In the genomic region with DNA sequence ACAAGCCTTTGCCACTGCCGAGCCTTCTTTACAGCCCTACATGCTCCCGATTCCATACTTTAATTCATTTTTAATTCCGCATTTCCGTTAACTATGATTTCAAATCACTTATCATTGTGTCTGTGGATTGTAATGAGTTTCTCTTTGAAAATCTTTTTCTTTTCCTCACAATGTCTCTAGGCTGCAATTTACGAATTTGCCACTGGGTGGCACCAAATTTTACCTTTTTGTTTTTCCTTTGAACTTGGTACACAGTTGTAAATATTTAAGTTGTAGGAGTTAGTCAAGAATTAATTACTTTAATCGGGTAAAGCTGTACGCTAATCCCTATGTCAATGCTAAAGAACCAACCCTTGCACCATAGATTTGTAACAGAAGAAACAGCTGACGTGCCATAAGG, we compare ENCODE assay signal across 9 mouse cellular contexts. TPM values are rescaled to one million over a fixed set of nuclear protein-coding genes. Genes with fewer than 3 reads are reported as not detected.
DNase-seq lines count a peak whose midpoint lies in the region; ATAC-seq and TF ChIP-seq lines count a peak whose summit lies in the region.
"Had no signal": no experiment of that assay in that cellular context is flagged by ENCODE, and none has a peak within 500 bp of the region (broad histone marks: within the 10 kb centered on the region; RNA-seq: fewer than 3 reads in every experiment).

No protein-coding gene starts in this region.

- no peaks in the 10 kb centered on the region for H3K9me3 ChIP-seq in forebrain, postnatal 0 days (ENCODE audit: low read length)
- no peaks in the 10 kb centered on the region for H3K9me3 ChIP-seq in lung, embryonic 16.5 days (ENCODE audit: control insufficient read depth, low read length)
- H3K9me3 ChIP-seq: embryonic facial prominence, embryonic 12.5 days had no signal

- 13% methylated on average over 8 of the region's 8 CpGs for WGBS in forebrain, postnatal 0 days
- WGBS in lung, embryonic 16.5 days: 14% methylated on average over 8 of the region's 8 CpGs

- H3K27ac ChIP-seq in forebrain, postnatal 0 days (ENCODE audit: low read depth, low read length): no peak overlapping the region
- no peak overlapping the region for H3K27ac ChIP-seq in lung, embryonic 16.5 days (ENCODE audit: low read length)
- H3K27ac ChIP-seq: embryonic facial prominence, embryonic 12.5 days had no signal

- peak; percentile 44 for DNase-seq in layer of hippocampus, adult 11-12 months (ENCODE audit: low spot score)
- no peak for DNase-seq in layer of hippocampus, adult 9-11 months
- DNase-seq in adrenal gland, postnatal 36 days: peak; percentile 24 to 59
- DNase-seq in forebrain, postnatal 0 days: peak; percentile 84
- peak; percentile 52 for DNase-seq in kidney, postnatal 10 days
- DNase-seq in right cerebral cortex, postnatal 25 days: peak; percentile 27

- H3K4me3 ChIP-seq in forebrain, postnatal 0 days (ENCODE audit: low read depth, low read length): no peak overlapping the region
- peak overlapping the region; percentile 24 for H3K4me3 ChIP-seq in lung, embryonic 16.5 days (ENCODE audit: low read length)
- H3K4me3 ChIP-seq: embryonic facial prominence, embryonic 12.5 days had no signal

- peak; percentile 8; the same call in 1 of the 2 replicates for ATAC-seq in forebrain, postnatal 0 days
- no peak for ATAC-seq in lung, embryonic 16.5 days (ENCODE audit: low read depth)
- no peak for ATAC-seq in erythroblast, adult 5-6 weeks (replicated peaks; ENCODE audit: low FRiP score, poor library complexity, severe bottlenecking)

- H3K36me3 ChIP-seq in forebrain, postnatal 0 days (ENCODE audit: insufficient read depth): no peaks in the 10 kb centered on the region
- no peaks in the 10 kb centered on the region for H3K36me3 ChIP-seq in lung, embryonic 16.5 days (ENCODE audit: control insufficient read depth, insufficient read depth, low read length)
- H3K36me3 ChIP-seq: embryonic facial prominence, embryonic 12.5 days had no signal

- peak overlapping the region; percentile 33 for H3K4me2 ChIP-seq in forebrain, postnatal 0 days (ENCODE audit: low read depth)
- peak overlapping the region; percentile 31; the same call in 1 of the 2 replicates for H3K4me2 ChIP-seq in lung, embryonic 16.5 days (ENCODE audit: low read depth, low read length)
- H3K4me2 ChIP-seq: embryonic facial prominence, embryonic 12.5 days had no signal

- no peaks in the 10 kb centered on the region for H3K4me1 ChIP-seq in forebrain, postnatal 0 days (ENCODE audit: insufficient read depth)
- no peaks in the 10 kb centered on the region for H3K4me1 ChIP-seq in lung, embryonic 16.5 days (replicated peaks; ENCODE audit: control insufficient read depth, insufficient read depth, low read length)
- H3K4me1 ChIP-seq: embryonic facial prominence, embryonic 12.5 days had no signal

- TF ChIP-seq CTCF in forebrain, postnatal 0 days (IDR thresholded peaks at IDR 0.05; ENCODE audit: low read depth): peak; percentile 72

- no peak overlapping the region for H3K9ac ChIP-seq in forebrain, postnatal 0 days
- no peak overlapping the region for H3K9ac ChIP-seq in lung, embryonic 16.5 days (ENCODE audit: low read length)
- H3K9ac ChIP-seq: embryonic facial prominence, embryonic 12.5 days had no signal

- H3K27me3 ChIP-seq in forebrain, postnatal 0 days (ENCODE audit: insufficient read depth, low read length): no peaks in the 10 kb centered on the region
- no peaks in the 10 kb centered on the region for H3K27me3 ChIP-seq in lung, embryonic 16.5 days (ENCODE audit: control insufficient read depth, insufficient read depth, low read depth, low read length)
- H3K27me3 ChIP-seq: embryonic facial prominence, embryonic 12.5 days had no signal

RNA-seq across cellular contexts. Expression of gene Aass, which starts 47.3 kb away (rescaled TPM):
- total RNA-seq in adrenal gland, postnatal 36 days (2021): 1 to 10 TPM in 1 of 2 experiments, under 1 TPM in 1; 0.30 to 4.1 TPM
- 1.5 and 3.9 TPM in 2 replicates for total RNA-seq in forebrain, postnatal 0 days (2014; rRNA removed)
- 0.46 and 0.48 TPM in 2 replicates for polyA plus RNA-seq in forebrain, postnatal 0 days (2015; fragmentation: Nextera tagmentation; extraction: Ambion mirVana)
- polyA plus RNA-seq in lung, embryonic 16.5 days (2015; fragmentation: Nextera tagmentation; extraction: Ambion mirVana): 4.2 and 4.4 TPM in 2 replicates
- total RNA-seq in erythroblast, adult 5-6 weeks (2015; ENCODE audit: low replicate concordance): not detected in 2 replicates
- total RNA-seq in erythroblast, adult 5-6 weeks (2017; ENCODE audit: low replicate concordance): not detected in 2 replicates
